Mouse (Mus musculus): ENCODE measurements around the gene Zfr. TPM values are rescaled to one million over a fixed set of nuclear protein-coding genes. Genes with fewer than 3 reads are reported as not detected.

Zfr gene
- 100 to 1,000 TPM; 287 to 318 (median 316) TPM for total RNA-seq (2022)

DNA sequence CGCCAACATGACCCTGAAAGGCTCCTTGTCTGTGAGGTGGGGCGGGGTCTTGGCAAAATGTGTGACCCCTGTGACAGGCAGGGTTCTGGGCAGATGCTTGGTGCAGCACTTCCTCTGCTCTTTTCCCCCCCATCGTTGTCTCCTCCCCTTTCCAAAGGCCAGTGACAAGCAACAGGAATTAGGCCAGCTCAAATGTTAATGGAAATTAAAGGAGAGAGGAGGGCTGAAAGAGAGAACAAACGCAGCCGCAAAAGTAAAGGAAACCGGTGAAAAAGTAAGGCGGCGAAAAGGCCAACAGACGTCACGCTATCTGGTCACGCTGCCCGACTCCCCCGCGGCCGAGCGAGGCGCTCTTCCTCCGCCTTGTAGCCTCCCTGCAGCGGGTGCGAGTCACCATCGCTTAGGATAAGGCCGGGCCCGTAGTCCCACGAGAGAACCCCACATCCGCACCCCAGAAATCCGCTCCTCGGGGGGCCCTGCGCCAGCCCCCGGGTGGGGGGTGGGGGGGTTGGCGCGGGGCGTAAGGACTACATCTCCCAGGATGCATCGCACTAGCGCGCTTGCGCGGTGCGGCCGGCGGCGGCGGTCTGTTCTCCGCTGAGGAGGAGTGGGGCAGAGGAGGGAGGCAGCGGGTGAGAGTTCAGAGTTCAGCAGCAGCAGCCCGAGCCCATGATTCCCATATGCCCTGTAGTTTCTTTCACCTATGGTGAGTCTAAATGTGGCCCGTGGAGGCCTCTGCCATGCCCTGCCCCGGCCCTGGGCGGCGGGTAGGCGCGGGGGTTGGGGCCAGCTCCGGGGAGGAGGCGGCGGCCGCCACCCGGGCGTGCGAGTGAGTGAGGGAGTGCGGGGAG lies at the start of gene Zfr:
Gene Zfr, plus strand, starts transcription at position 590 of the 851 bp plus-strand sequence.
- peak; percentile 89 to 90 for DNase-seq (ENCODE audit: low spot score in 2 of 2)

DNA sequence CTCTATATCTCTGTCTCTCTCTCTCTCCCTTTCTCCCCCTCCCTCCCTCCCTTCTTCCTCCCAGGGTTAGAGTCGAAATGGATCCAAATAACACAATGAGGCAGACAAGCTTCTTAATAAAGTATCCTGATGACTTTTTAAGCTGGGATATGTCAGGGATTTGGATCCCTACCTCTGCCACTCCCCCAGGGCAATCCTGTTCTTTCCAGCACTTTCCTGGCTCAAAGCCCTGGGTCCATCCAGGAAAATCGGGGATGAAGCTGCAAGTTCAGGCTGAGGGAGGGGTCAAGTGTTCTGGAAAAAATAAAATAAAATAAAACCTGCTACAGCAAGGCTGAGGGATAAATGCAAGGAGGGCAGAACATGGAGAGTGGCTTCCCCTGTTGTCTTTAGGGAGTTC lies 49.7 kb upstream of the Zfr start:
- DNase-seq (ENCODE audit: low spot score in 2 of 2): no peak

DNA sequence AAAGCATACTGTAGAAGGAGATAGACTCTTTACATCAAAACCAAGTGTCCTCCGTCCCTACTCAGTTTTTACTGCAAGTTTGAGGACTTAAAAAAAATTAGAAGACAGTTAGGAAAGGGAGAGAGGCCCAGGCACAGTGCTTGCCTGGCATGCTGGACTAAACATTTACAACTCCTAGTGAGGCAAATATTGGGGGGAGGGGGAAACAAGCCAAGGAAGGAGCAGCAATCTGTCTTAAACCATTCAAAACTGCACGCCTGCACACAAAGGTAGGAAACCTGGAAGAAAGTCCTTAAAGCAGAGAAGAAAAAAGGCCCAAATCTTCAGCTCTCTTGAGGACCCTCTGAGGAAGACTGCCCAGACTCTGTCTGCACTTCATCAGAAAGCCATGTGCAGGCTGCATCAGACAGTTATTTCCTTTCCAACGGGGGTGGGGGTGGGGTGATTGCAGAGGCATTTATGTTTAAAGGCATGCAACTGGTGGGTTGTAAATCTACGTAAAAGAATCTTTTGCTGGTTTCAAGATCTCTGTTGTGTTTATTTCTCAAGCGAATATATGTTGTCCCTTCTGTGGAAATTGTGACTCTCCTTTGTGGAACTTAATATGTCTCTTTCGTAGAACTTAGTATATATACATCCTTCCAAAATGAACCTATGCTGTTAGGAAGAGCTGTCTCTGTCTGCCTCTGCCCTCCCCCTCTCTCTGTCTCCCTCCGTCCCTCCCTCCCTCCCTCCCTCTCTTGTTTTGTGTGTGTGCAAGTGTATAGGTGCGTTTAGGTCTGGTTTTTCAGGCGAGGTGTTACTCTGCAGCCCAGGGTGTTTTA lies 49.0 kb upstream of the Zfr start:
- DNase-seq (ENCODE audit: low spot score in 2 of 2): no peak

DNA sequence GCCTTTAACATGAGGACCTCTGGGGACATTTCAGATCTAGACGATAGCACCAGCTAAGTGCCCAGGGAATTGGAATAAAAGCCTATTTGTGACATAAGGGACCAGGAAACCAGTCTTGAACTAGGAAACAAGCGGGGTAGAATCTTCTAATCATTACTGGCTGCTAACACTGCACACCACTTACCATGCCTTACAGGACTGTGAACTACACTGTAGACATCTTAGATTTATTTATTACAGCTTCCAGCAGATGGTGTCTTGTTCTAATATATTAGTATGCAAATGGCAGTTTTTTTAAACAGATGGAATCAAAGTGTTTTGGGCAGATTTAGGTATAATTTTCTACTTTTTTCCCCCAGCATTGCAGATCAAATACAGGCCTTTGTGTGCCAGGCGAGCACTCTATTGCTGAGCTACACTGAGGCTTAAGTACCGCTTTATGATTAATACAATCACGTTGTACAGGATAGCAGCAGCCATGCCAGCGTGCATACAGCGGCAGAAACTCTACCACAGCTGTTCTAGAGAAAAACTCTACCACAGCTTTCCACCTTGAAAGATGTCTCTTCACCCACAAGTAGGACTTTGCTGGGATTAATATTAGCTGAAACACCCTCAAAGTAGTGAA lies 44.8 kb upstream of the Zfr start:
- DNase-seq (ENCODE audit: low spot score in 2 of 2): no peak

DNA sequence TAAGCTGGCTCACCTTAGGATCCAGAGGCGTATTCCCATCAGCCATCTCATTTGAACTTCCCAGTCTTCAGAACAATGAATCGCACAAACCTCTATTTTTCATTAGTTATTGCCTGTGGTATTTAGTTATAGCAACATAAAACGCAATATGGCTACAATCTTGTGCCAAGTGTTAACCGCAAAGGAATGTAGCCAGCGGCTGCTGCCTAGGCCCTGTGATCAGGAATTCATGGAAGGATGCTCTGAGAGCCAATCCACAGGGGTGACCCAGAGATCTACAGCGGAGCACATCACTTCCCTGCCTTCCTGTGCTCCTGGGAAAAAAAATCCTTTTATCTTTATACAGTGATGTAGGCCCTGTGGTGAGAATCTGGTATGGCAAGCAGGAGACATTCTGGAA lies 43.2 kb upstream of the Zfr start:
- no peak for DNase-seq (ENCODE audit: low spot score in 2 of 2)

DNA sequence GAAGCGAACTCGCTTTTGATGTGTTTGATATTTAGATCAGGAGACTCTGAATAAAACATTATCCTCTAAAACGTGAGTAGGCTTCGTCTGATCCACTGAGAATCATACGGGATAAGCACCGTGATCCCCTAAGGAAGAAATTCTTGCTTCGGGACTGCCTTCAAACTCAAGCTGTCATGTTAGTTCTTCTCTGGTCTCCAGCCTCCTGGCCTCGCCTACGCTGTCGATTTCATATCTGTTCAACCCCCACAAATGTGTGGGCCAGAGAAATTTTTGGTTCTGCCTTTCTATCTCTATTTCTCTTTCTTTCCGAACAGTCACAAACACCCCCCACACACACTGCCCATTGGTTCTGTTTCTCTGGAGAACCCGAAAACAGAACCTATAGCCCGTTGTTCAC lies 35.3 kb upstream of the Zfr start:
- DNase-seq (ENCODE audit: low spot score in 2 of 2): peak in 1 of 2 experiments; percentile 50

DNA sequence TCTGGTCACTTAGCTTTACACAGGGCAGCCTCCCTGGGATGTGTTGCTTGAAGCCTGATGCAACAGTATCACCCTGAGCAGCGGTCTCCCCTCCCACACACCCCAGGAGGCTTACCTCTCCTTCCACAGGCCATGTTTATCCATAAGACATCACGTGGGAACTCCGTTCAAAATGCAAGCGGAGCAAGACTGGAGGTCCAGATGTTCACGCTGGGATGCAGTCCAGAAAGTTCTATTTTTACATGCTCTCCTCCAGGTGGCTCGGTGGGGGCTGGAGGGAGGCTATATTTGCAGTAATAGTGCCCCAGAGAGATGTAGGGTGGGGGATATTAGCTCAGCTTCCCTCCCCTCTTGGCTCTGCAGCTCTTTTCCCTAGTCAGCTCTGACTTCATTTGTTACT lies 33.5 kb upstream of the Zfr start:
- peak in 1 of 2 experiments; percentile 74 for DNase-seq (ENCODE audit: low spot score in 2 of 2)

DNA sequence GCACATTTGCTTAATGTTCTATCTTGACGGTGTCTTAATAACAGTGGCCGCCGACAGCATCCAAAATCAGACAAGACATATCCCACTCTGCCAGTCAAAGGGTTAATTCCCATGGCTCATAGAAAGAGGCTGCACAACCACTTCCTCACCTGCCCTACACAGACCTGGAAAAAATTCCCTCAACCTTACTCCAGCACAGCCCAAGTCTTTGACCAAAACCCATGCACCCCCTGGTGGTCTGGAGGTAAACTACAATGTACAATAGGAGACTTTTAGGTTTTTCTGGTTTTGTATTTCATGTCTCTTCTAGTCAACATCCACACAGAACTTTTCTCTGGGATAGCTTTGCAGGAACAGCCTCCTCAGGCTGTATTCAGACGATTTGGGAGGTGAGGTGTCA lies 32.8 kb upstream of the Zfr start:
- no peak for DNase-seq (ENCODE audit: low spot score in 2 of 2)

DNA sequence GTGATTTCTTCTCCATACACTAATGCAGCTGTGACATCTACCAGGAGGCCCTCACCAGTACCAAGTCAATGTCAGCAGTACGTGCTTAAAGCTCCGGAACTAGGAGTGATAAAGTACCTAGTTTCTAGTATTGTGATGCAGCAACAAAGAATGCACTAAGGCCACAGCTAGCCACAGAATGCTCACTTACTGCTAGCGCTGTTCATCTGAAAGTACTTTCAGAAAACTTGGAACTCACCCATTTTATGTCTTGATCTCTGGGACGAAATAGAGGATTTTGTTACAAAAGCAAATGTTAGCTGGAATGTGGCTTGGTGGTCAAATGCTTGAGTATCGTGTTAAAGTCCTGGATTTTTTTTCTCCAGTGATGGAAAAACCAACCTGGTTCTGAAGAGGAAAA lies 30.0 kb upstream of the Zfr start:
- no peak for DNase-seq (ENCODE audit: low spot score in 2 of 2)

DNA sequence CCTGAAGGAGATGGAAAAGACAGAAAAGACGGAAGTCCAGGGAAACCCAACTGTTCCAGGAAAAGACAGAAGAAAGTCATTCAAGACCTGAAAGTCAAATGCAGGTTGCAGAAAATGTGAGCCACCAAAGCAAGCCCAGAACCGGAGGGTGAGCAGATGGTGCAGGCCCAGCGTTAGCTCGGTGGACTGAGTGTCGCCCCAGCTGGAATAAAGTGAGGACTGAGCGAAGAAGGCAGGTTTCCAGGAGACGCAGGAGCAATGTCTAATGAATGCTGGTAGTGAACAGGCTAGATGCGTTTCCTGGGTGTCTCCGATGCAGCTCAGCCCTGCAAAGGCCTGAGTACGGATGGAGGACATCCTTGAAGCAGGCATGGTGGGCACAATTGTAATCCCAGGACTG lies 29.5 kb upstream of the Zfr start:
- DNase-seq (ENCODE audit: low spot score in 2 of 2): no peak

DNA sequence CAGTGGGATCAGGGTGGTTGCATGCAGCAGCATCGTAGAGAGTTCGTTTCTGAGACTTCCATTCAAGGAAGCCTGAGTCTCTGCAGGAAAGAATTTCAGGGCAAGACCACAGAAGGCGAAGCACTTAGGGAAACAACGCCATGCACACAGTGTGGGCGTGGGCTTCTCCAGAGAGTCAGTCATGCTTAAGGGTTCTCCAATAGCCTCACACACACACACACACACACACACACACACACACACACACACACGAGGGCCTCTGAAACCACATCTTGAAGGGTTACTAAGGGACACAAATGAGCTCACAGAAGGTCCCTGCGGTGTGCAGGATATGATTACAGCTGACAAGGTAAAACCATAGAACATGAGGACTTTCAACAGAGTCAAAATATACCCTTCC lies 27.5 kb upstream of the Zfr start:
- DNase-seq (ENCODE audit: low spot score in 2 of 2): no peak

DNA sequence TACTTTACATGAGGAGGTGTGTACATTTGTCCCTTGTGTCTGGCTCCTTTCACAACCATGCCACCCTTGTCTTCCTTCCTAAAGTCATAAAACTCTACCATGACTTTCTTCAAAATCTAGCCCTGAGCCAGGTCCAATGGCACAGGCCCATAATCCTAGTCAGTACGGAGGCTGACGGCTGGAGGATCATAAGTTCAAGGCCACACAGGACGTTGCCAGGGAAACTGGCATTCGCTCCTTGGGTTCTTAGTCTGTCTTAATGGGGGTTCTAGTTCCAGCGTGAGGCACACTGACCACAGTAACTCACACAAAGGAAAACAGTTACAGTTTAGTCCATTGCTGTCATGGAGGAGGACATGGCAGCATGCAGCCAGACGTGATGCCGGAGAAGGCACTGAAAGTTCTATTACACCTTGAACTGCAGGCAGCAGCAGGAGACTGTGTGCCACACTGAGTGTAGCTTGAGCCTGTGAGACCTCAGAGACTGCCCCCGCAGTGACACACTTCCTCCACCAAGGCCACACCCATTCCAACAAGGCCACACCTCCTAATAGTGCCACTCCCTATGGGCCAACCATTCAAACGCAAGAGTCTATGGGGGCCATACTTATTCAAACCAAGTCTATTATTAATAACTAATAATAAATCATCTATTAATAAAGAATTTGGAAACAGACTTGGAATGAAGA lies 26.5 kb upstream of the Zfr start:
- DNase-seq (ENCODE audit: low spot score in 2 of 2): no peak

DNA sequence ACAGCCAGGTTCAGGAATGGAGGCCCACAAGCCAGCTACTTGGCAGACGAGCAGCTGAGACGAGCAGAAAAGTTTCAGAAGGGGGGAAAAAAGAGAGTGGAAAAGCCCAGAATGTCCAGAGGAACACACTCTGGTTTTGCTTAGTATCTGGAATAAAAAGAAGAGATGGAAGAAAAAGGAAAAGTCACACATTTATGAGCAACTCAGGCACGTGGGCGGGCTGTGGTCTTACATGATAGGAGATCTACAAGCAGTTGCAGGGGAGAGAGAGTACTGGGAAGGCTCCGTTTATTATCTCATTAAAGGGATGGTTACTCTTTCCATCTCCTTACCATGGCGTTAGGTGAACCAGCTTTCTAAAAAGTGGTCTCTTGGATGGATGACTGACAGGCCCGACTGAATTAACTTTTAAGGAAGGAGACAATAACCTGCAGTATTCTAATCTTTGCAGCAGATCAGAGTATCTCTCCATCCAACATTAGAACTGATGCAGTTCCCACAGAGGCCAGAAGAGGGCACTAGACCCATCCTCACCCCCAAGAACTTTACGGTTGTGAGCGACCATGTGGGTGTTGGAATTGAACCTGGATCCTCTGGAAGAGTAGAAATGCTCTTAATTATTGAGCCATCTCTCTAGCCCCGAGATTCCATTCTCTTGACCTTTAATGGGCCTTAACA lies 25.7 kb upstream of the Zfr start:
- no peak for DNase-seq (ENCODE audit: low spot score in 2 of 2)

DNA sequence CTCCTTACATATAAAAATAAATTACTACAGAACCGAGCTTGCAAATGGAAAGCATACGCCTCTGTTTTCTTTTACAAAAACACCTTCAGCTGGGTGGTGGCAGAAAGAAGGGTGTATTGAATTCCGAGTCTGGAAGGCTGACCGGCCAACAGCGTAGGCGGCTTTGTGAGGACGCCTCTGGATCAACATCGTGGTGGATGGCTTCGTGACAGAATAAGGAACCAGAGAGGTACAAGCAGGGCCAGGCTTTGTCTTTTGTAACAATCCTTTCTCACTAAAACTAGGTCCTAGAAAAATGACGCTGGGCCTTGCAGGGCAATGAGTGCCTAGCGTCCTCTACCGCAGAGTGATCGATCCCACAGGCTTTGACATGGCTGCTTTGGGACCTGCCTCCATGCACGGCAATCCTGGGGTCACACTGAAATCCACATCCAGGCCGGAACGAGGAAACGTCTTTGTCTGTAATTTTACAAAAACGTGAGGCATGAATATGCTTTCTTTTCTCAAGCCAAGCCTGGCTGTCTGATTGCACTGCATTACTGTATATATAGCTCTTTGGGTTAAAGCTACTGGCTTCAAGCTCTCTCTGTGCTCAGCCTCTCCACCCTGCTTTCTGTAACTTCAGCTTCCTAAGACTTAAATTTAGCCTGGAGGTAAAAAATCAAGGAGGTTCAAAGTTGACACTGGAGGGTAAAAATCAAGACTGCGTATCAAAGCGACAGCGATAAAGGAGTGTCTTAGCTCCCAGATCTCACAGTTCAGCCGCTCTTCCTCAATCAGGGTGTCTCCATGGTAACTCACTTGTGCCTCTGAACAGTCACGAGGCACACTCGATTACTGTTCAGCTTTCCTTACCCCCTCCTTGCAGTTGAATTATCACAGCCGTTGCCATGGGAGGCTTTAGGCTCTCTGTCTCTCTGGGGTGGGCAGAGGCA lies 24.3 kb upstream of the Zfr start:
- DNase-seq (ENCODE audit: low spot score in 2 of 2): peak; percentile 28 to 56

DNA sequence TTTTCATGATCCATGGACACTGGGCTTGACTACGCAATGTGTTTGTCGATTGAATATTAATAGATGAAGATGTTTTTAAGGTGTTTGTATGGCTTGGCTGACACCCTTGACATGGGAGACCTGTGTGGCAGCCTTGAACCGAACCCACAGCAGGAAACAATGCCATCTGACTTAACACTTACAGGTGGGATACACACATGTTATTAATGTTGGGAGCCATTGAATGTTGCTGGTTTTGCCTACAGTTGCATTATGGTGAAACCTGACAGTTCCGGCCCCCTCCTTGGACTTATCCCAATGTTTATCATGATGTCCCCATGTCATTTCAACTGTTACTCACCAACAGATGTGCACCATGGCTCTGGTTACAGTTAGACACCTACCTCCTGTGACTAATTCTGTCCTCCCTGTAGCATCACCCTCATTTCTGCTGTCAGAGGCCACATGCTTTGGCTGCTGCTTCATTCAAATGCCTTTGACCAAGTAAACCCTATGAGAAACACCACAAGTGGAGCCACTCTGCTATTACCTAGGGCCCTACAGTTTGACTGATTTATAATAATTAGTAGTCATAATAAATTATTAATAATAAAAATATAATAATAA lies 23.6 kb upstream of the Zfr start:
- no peak for DNase-seq (ENCODE audit: low spot score in 2 of 2)

DNA sequence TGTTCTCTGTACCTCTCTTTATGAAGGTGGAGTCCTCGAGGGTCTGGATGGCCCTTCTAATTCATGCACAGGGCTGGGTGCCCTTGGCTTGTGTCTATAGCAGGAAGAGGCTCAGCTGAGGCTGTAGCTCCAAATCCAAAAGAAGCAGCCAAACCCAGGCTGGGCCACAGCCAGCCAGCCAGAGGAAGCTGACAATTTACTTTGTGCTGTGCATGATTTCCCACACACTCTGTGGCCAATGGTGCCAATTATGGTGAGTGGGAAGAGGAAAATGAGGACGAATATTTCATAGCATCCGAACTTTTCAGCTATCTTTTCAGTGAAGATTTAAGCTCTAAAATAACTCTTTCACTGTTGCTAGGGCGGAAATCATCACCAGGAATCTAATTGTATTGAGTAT lies 21.2 kb upstream of the Zfr start:
- peak; percentile 51 to 88 for DNase-seq (ENCODE audit: low spot score in 2 of 2)

DNA sequence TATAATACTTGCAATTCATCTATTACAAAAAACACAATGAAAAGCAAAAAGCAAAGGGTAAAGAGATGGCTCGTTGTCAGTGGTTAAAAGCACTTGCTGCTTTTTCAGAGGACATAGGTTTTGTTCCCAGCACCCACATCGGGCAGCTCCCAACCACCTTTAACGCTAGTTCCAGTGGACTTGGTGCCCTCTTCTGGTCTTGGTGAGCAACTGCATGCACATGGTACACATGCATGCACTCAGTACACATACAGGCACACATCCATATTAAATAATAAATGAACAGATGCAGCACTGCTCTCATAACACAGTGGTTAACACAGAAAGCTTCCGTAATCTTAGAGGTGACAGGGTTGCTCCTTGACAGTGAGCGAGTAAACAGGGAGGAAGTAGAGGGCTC lies 20.3 kb upstream of the Zfr start:
- DNase-seq (ENCODE audit: low spot score in 2 of 2): no peak

DNA sequence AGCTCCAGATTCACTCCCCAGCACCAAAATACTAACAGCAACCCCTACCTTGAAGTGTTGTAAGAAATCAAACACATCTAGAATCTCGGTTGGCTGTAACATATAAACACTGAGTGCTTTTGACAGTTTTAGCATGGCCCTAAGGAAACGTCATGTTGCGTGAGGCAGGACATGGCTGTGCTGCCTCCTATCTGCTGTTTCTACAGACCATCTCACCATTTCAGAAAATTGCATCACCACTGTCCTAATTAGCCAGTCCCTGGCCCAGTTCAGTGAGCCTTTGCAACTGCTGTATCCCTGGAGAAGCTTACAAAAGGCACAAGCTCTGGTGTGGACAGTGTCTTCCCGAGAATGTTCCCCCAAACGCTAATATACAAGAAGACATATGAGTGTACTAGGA lies 16.7 kb upstream of the Zfr start:
- DNase-seq (ENCODE audit: low spot score in 2 of 2): no peak

DNA sequence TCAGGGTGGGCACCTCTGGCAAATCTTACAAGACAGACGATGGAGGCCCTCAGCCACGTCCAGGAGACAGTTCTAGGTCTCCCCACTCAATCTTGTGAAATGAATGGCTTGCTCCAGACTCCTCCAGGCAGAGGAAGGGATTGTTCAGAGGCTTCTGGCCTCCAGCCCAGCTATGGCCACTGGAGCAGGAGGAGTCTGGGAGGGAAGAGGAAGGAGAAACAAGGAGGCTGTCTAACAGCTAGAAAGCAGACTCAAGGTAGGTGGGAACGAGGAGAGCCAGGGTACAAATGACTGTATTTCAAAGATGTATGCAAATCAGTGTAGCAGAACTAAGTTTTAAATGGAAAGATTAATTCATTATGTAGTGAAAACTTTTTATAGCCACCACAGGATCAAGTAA lies 13.9 kb upstream of the Zfr start:
- DNase-seq (ENCODE audit: low spot score in 2 of 2): peak in 1 of 2 experiments; percentile 39

Data from left cerebral cortex, adult 8-10 months (tissue).